Mouse (Mus musculus) layer of hippocampus, adult 9-11 months (tissue): ENCODE results near the gene Nup54.

Source experiments
- DNase-seq: peaks from one replicate; pipeline ENCODE4 v3.0.0; 2022

The Nup54 gene

GRCm38 (mm10) chr5:92411461-92412140, 23.4 kb downstream of the Nup54 start:
- no peak for DNase-seq

- no peak for DNase-seq
Observed at GRCm38 (mm10) chr5:92410486-92410885, 24.5 kb downstream of the Nup54 start.

GRCm38 (mm10) chr5:92409361-92410155, 25.5 kb downstream of the Nup54 start:
- DNase-seq, result no peak

GRCm38 (mm10) chr5:92404400-92404678, 30.7 kb downstream of the Nup54 start:
- no peak for DNase-seq

- no peak for DNase-seq
Observed at GRCm38 (mm10) chr5:92403562-92404399, 31.2 kb downstream of the Nup54 start.

- no peak for DNase-seq
Observed at GRCm38 (mm10) chr5:92402816-92403215, 32.2 kb downstream of the Nup54 start.

GRCm38 (mm10) chr5:92398153-92398552, 36.9 kb downstream of the Nup54 start:
- DNase-seq, result peak; percentile 45

GRCm38 (mm10) chr5:92396476-92396875, 38.5 kb downstream of the Nup54 start:
- no peak for DNase-seq

- DNase-seq, result no peak
Observed at GRCm38 (mm10) chr5:92395764-92396163, 39.3 kb downstream of the Nup54 start.

GRCm38 (mm10) chr5:92393863-92394262, 41.2 kb downstream of the Nup54 start:
- DNase-seq, result no peak

GRCm38 (mm10) chr5:92392542-92392941, 42.5 kb downstream of the Nup54 start:
- no peak for DNase-seq

GRCm38 (mm10) chr5:92390615-92391014, 44.4 kb downstream of the Nup54 start:
- DNase-seq, result peak; percentile 22

- DNase-seq, result no peak
Observed at GRCm38 (mm10) chr5:92389977-92390376, 45.0 kb downstream of the Nup54 start.

- no peak for DNase-seq
Observed at GRCm38 (mm10) chr5:92387433-92387832, 47.6 kb downstream of the Nup54 start.

GRCm38 (mm10) chr5:92386643-92387042, 48.4 kb downstream of the Nup54 start:
- DNase-seq, result no peak

- DNase-seq, result no peak
Observed at GRCm38 (mm10) chr5:92386102-92386501, 48.9 kb downstream of the Nup54 start.

- DNase-seq, result no peak
Observed at GRCm38 (mm10) chr5:92384855-92385254, 50.2 kb downstream of the Nup54 start.

- no peak for DNase-seq
Observed at GRCm38 (mm10) chr5:92383747-92384146, 51.3 kb downstream of the Nup54 start.

GRCm38 (mm10) chr5:92382349-92382679, 52.7 kb downstream of the Nup54 start:
- DNase-seq, result no peak

GRCm38 (mm10) chr5:92381550-92382348, 53.3 kb downstream of the Nup54 start:
- DNase-seq, result peak; percentile 72

GRCm38 (mm10) chr5:92376795-92377405, 58.1 kb downstream of the Nup54 start:
- no peak for DNase-seq

- peak; percentile 41 for DNase-seq
Observed at GRCm38 (mm10) chr5:92375368-92375767, 59.7 kb downstream of the Nup54 start.
